Mouse (Mus musculus): ENCODE measurements at regions not wholly inside any gene's neighbourhood (a gene's known extent, or its start where the extent isn't known, plus 50 kb on each side); places are given as distances from the start of the nearest gene placed in this dataset.

DNA sequence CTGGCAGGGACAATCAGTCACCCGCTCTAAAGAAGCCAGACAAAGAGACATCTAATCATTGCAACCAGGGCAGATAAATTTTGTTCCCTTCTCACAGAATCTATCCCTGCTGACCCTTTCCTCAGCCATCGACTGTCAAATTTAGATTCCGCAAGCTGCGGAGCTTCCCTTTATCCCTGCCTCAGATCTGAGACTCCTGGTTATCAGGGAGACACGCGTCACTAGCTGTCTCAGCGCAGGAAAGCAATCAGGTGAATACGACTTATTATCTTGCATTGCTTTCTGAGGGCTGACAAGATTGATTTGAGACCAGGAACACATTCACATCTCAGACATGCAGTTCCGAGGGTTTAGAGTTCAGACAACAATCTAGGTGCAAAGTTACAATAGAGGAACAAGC is 618.3 kb downstream of the Nedd1 start:
- no peaks in the 10 kb centered on the region for H3K79me2 ChIP-seq (ENCODE audit: control insufficient read depth, insufficient read depth, low read length, poor library complexity)
- no peak for DNase-seq (ENCODE audit: low read depth, low spot score)
- no peaks in the 10 kb centered on the region; the same call in 1 of the 2 replicates for H3K9me3 ChIP-seq (replicated peaks; ENCODE audit: insufficient read depth, low read length)
- no peak overlapping the region for H3K4me3 ChIP-seq (ENCODE audit: control insufficient read depth in 1 of 2, insufficient read depth in 1 of 2, low read depth in 2 of 2, low read length in 2 of 2)
- H3K9ac ChIP-seq (ENCODE audit: control insufficient read depth, low read depth, low read length, poor library complexity, severe bottlenecking), result no peak overlapping the region
- TF ChIP-seq UBTF (IDR thresholded peaks at IDR 0.05; ENCODE audit: borderline replicate concordance, insufficient read depth, low read depth, low read length) (no peak), ZMIZ1 (IDR thresholded peaks at IDR 0.05; ENCODE audit: low read depth, low read length) (no peak), E2F4 (IDR thresholded peaks at IDR 0.05; ENCODE audit: borderline replicate concordance, low read depth, low read length) (no peak), MAX (IDR thresholded peaks at IDR 0.05; ENCODE audit: low read length) (no peak), POLR2AphosphoS2 (IDR thresholded peaks at IDR 0.05; ENCODE audit: low read length) (no peak), NRF1 (IDR thresholded peaks at IDR 0.05; ENCODE audit: insufficient read depth, low read depth, low read length, poor library complexity, severe bottlenecking) (no peak), NELFE (IDR thresholded peaks at IDR 0.05; ENCODE audit: low read depth, low read length) (no peak), ZNF384 (IDR thresholded peaks at IDR 0.05; ENCODE audit: low read depth, low read length) (no peak), ELF1 (IDR thresholded peaks at IDR 0.05; ENCODE audit: low read depth, low read length) (no peak), GABPA (IDR thresholded peaks at IDR 0.05; ENCODE audit: low read depth, low read length) (no peak)
- no peaks in the 10 kb centered on the region for H3K36me3 ChIP-seq (ENCODE audit: control insufficient read depth in 1 of 2, insufficient read depth in 2 of 2, low read length in 2 of 2)
- H3K27me3 ChIP-seq (ENCODE audit: control insufficient read depth in 1 of 2, insufficient read depth in 2 of 2, low read length in 2 of 2), result no peaks in the 10 kb centered on the region
- H3K27ac ChIP-seq (ENCODE audit: control insufficient read depth, low read depth, low read length), result no peak overlapping the region
- no peaks in the 10 kb centered on the region for H3K4me1 ChIP-seq (ENCODE audit: control insufficient read depth in 1 of 2, insufficient read depth in 2 of 2, low read length in 2 of 2)

DNA sequence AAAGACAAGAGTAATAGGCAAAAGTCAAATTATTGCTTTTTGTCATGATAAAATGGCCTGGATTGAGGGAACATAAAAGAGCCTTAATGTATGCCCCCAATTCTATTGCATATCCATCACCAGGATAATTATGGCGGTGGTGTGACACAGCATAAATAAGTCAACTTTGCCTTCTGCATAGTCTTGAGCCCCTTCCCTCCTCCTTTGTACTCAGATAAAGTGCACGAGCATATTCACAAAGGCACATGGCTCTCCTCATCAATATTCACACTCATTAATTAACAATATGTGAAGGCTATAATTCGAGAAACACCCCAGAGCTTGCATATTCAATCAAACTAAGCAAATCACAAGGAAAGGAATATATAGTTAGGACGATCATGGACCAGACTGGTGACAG is 619.5 kb downstream of the Nedd1 start:
- Histone ChIP-seq H3K4me3 (ENCODE audit: control insufficient read depth in 1 of 2, insufficient read depth in 1 of 2, low read depth in 2 of 2, low read length in 2 of 2) (no peak overlapping the region), H3K27ac (ENCODE audit: control insufficient read depth, low read depth, low read length) (no peak overlapping the region), H3K9ac (ENCODE audit: control insufficient read depth, low read depth, low read length, poor library complexity, severe bottlenecking) (no peak overlapping the region), H3K4me1 (ENCODE audit: control insufficient read depth in 1 of 2, insufficient read depth in 2 of 2, low read length in 2 of 2) (no peaks in the 10 kb centered on the region), H3K27me3 (ENCODE audit: control insufficient read depth in 1 of 2, insufficient read depth in 2 of 2, low read length in 2 of 2) (no peaks in the 10 kb centered on the region), H3K36me3 (ENCODE audit: control insufficient read depth in 1 of 2, insufficient read depth in 2 of 2, low read length in 2 of 2) (no peaks in the 10 kb centered on the region), H3K9me3 (replicated peaks; ENCODE audit: insufficient read depth, low read length) (no peaks in the 10 kb centered on the region; the same call in 1 of the 2 replicates), H3K79me2 (ENCODE audit: control insufficient read depth, insufficient read depth, low read length, poor library complexity) (no peaks in the 10 kb centered on the region)
- TF ChIP-seq CHD2 (IDR thresholded peaks at IDR 0.05; ENCODE audit: low read length) (no peak), MXI1 (IDR thresholded peaks at IDR 0.05; ENCODE audit: low read depth, low read length) (no peak), POLR2AphosphoS2 (IDR thresholded peaks at IDR 0.05; ENCODE audit: low read length) (no peak), KAT2A (conservative IDR thresholded peaks at IDR 0.05; ENCODE audit: low read depth, low read length) (no peak)
- no peak for DNase-seq (ENCODE audit: low read depth, low spot score)

DNA sequence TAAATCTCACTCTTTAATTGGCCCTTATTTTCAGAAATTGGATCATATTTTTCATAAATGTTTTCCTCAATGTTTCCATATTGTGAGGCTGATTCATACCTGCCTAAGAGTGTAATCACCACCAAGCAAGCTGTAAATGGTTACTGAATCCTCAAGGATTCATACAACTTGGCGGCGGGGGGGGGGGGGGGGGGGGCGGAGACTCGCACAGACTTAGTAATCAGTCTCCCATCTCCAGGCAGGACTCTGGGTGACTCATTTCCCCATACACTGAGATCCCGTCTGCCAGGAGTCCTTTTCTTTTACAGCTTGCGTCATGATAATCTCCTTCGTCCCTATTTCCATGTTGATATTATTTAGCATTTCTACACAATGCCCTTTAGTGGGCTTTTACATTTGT is 624.7 kb downstream of the Nedd1 start:
- H3K4me3 ChIP-seq (ENCODE audit: control insufficient read depth in 1 of 2, insufficient read depth in 1 of 2, low read depth in 2 of 2, low read length in 2 of 2), result no peak overlapping the region
- no peaks in the 10 kb centered on the region for H3K36me3 ChIP-seq (ENCODE audit: control insufficient read depth in 1 of 2, insufficient read depth in 2 of 2, low read length in 2 of 2)
- no peak for DNase-seq (ENCODE audit: low read depth, low spot score)
- no peaks in the 10 kb centered on the region for H3K79me2 ChIP-seq (ENCODE audit: control insufficient read depth, insufficient read depth, low read length, poor library complexity)
- no peaks in the 10 kb centered on the region for H3K9me3 ChIP-seq (replicated peaks; ENCODE audit: insufficient read depth, low read length)
- no peak overlapping the region for H3K27ac ChIP-seq (ENCODE audit: control insufficient read depth, low read depth, low read length)
- no peaks in the 10 kb centered on the region for H3K4me1 ChIP-seq (ENCODE audit: control insufficient read depth in 1 of 2, insufficient read depth in 2 of 2, low read length in 2 of 2)
- H3K9ac ChIP-seq (ENCODE audit: control insufficient read depth, low read depth, low read length, poor library complexity, severe bottlenecking), result no peak overlapping the region
- TF ChIP-seq SMC3 (IDR thresholded peaks at IDR 0.05; ENCODE audit: low read depth, low read length) (no peak), RCOR1 (IDR thresholded peaks at IDR 0.05; ENCODE audit: low read depth, low read length) (no peak)
- H3K27me3 ChIP-seq (ENCODE audit: control insufficient read depth in 1 of 2, insufficient read depth in 2 of 2, low read length in 2 of 2), result no peaks in the 10 kb centered on the region

All from MEL (cell line).